ENCODE assay signal across 14 mouse cellular contexts in the genomic region with DNA sequence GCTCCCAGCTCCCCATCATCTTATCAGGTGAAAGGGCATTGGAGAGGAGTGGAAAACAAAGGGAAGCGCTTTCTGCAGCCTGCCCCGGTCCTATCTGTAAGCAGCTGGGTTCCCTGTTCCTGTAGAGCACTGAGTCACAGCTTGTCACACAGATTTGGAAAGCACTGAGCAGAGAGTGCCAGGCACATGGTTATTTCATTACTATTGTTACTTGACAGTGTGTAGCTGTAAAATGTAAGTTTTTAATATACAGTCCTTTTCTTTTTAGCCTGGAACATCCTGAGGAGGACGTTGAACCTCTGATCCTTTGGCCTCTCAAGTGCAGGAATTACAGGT.
DNase-seq lines count a peak whose midpoint lies in the region; ATAC-seq and TF ChIP-seq lines count a peak whose summit lies in the region.
"Had no signal": no experiment of that assay in that cellular context is flagged by ENCODE, and none has a peak within 500 bp of the region (broad histone marks: within the 10 kb centered on the region; RNA-seq: fewer than 3 reads in every experiment).

No protein-coding gene starts in this region.

- no peaks in the 10 kb centered on the region for H3K9me3 ChIP-seq in hindbrain, embryonic 15.5 days
- H3K9me3 ChIP-seq in midbrain, embryonic 15.5 days, result no peaks in the 10 kb centered on the region
- H3K9me3 ChIP-seq: liver, embryonic 12.5 days had no signal

- no peak overlapping the region for H3K9ac ChIP-seq in hindbrain, embryonic 15.5 days
- no peak overlapping the region for H3K9ac ChIP-seq in midbrain, embryonic 15.5 days
- H3K9ac ChIP-seq: liver, embryonic 12.5 days had no signal

- H3K4me1 ChIP-seq in cortical plate, adult 2 months (ENCODE audit: control insufficient read depth, insufficient read depth, low read length), result peaks cover 11% of the 10 kb centered on the region
- H3K4me1 ChIP-seq in hindbrain, embryonic 15.5 days (replicated peaks), result peaks cover 34% of the 10 kb centered on the region
- peaks cover 13% of the 10 kb centered on the region for H3K4me1 ChIP-seq in midbrain, embryonic 15.5 days

- intact Hi-C loops in gastrocnemius, adult 2 months (cut with DNase I), result no loop called here
- intact Hi-C loops in left cerebral cortex, postnatal 14 days (cut with DNase I), result no loop called here

- no peak for TF ChIP-seq POLR2A in cortical plate, adult 2 months (IDR thresholded peaks at IDR 0.05; ENCODE audit: extremely low read depth, insufficient read depth, low read length)

- 24% methylated on average over 3 of the region's 3 CpGs for WGBS in hindbrain, embryonic 15.5 days
- 26% methylated on average over 3 of the region's 3 CpGs for WGBS in midbrain, embryonic 15.5 days

- no peak overlapping the region for H3K4me2 ChIP-seq in hindbrain, embryonic 15.5 days
- H3K4me2 ChIP-seq in midbrain, embryonic 15.5 days, result no peak overlapping the region
- H3K4me2 ChIP-seq: liver, embryonic 12.5 days had no signal

- no peak overlapping the region for H3K4me3 ChIP-seq in gastrocnemius, adult 2 months
- H3K4me3 ChIP-seq in cortical plate, adult 2 months (ENCODE audit: insufficient read depth, low read length), result no peak overlapping the region
- H3K4me3 ChIP-seq in hindbrain, embryonic 15.5 days, result no peak overlapping the region
- H3K4me3 ChIP-seq in midbrain, embryonic 15.5 days, result no peak overlapping the region
- H3K4me3 ChIP-seq: erythroblast, embryonic 14.5 days; liver, embryonic 12.5 days had no signal

- no peak for ATAC-seq in hindbrain, embryonic 15.5 days (ENCODE audit: low FRiP score, low read depth)
- ATAC-seq in midbrain, embryonic 15.5 days (replicated peaks), result no peak
- ATAC-seq: liver, embryonic 12.5 days had no signal

- no peak for TF ChIP-seq CTCF in gastrocnemius, adult 2 months (IDR thresholded peaks at IDR 0.05)
- TF ChIP-seq CTCF in cortical plate, adult 2 months (IDR thresholded peaks at IDR 0.05; ENCODE audit: extremely low read depth, insufficient read depth, low read length), result no peak

- H3K36me3 ChIP-seq in hindbrain, embryonic 15.5 days, result no peaks in the 10 kb centered on the region
- H3K36me3 ChIP-seq in midbrain, embryonic 15.5 days (replicated peaks), result no peaks in the 10 kb centered on the region
- H3K36me3 ChIP-seq: liver, embryonic 12.5 days had no signal

- no peak for DNase-seq in gastrocnemius, adult 2 months
- no peak for DNase-seq in gastrocnemius, postnatal 25 days
- DNase-seq in thymus, adult 18-20 months, result no peak
- DNase-seq in left cerebral cortex, postnatal 14 days (ENCODE audit: low spot score in 2 of 2), result no peak
- no peak for DNase-seq in spleen, postnatal 4 days (ENCODE audit: low spot score in 2 of 2)
- DNase-seq: adrenal gland, adult 2 months; cerebellum, adult 2 months; heart, postnatal 4 days had no signal

- peak overlapping the region; percentile 38 for H3K27ac ChIP-seq in gastrocnemius, adult 2 months
- peak overlapping the region; percentile 30; the same call in 1 of the 2 replicates for H3K27ac ChIP-seq in cortical plate, adult 2 months (ENCODE audit: insufficient read depth, low read length)
- H3K27ac ChIP-seq in hindbrain, embryonic 15.5 days (replicated peaks), result peak overlapping the region; percentile 40
- H3K27ac ChIP-seq in midbrain, embryonic 15.5 days, result 0 out of 2 replicates have a peak overlapping the region, but pooled peaks have one; percentile 62
- H3K27ac ChIP-seq: liver, embryonic 12.5 days; macrophage had no signal

- no peaks in the 10 kb centered on the region for H3K27me3 ChIP-seq in hindbrain, embryonic 15.5 days
- H3K27me3 ChIP-seq in midbrain, embryonic 15.5 days (replicated peaks), result no peaks in the 10 kb centered on the region
- H3K27me3 ChIP-seq: liver, embryonic 12.5 days had no signal
